Mouse (Mus musculus): ENCODE results near the gene Mras. TPM values are rescaled to one million over a fixed set of nuclear protein-coding genes. Genes with fewer than 3 reads are reported as not detected.

The Mras gene
- polyA plus RNA-seq (2015; fragmentation: Nextera tagmentation; extraction: Ambion mirVana), result 47.5 and 48.3 TPM in 2 replicates

DNA sequence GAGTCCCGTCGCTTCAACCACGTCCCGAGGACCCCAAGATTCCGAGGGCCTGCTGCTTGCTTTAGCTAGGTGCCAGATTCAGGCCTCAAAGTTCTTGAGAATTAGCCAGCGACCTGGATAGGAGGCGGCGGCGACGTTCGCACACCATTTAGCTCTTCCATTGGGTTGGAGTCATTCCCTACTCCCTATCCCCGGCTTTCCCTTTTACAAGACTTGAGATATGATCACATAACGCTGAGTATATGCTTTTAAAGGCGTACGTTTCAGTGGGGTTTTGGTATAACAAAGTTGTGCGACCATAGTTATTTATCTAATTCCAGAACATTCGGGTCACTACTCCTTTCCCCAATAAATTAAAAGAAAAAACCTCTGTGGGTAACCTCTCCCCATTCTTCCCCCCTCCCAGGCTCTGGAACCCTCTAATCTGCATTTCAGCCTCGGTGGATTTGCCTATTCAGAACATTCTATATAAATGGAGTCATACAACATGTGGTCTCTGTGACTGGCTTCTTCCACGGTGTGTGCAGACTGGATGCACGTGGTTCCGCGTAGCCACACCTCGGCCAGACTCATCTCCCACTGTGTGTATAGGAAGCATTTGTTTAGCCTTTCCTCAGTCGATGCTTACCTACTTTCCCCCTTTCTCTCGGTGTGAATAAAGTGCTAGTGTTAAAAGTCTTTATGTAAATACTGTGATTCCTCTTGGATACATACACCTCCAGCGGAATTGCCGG is at the start of gene Mras:
Mras (minus strand) TSS at position 351 of the 734 bp plus-strand sequence.
- WGBS, result 15% methylated on average over 27 of the region's 27 CpGs
- H3K9me3 ChIP-seq (ENCODE audit: control insufficient read depth, low read length), result no peaks in the 10 kb centered on the region
- no peaks in the 10 kb centered on the region for H3K27me3 ChIP-seq (replicated peaks; ENCODE audit: control insufficient read depth, insufficient read depth, low read length)
- no peak for ATAC-seq
- H3K4me3 ChIP-seq (replicated peaks; ENCODE audit: low read length), result peak within 1 kb of the TSS; percentile 92
- peak within 1 kb of the TSS; percentile 96 for H3K9ac ChIP-seq (replicated peaks; ENCODE audit: low read depth, low read length)
- H3K4me1 ChIP-seq (replicated peaks; ENCODE audit: control insufficient read depth, insufficient read depth, low read length), result peaks cover 39% of the 10 kb centered on the region
- H3K36me3 ChIP-seq (ENCODE audit: control insufficient read depth, insufficient read depth), result no peaks in the 10 kb centered on the region
- peak within 1 kb of the TSS; percentile 87 for H3K27ac ChIP-seq (ENCODE audit: low read length)
- peak within 1 kb of the TSS; percentile 94 for H3K4me2 ChIP-seq (ENCODE audit: low read length)

- no peak for ATAC-seq
- Histone ChIP-seq H3K4me3 (replicated peaks; ENCODE audit: low read length) (no peak overlapping the region), H3K4me2 (ENCODE audit: low read length) (no peak overlapping the region), H3K27me3 (replicated peaks; ENCODE audit: control insufficient read depth, insufficient read depth, low read length) (no peaks in the 10 kb centered on the region), H3K4me1 (replicated peaks; ENCODE audit: control insufficient read depth, insufficient read depth, low read length) (peaks cover 10% of the 10 kb centered on the region), H3K36me3 (ENCODE audit: control insufficient read depth, insufficient read depth) (0 out of 2 replicates have a peak, but pooled peaks cover 3% of the 10 kb centered on the region), H3K9ac (replicated peaks; ENCODE audit: low read depth, low read length) (no peak overlapping the region), H3K9me3 (ENCODE audit: control insufficient read depth, low read length) (no peaks in the 10 kb centered on the region), H3K27ac (ENCODE audit: low read length) (no peak overlapping the region)
- 90% methylated on average over 4 of the region's 4 CpGs for WGBS
Observed at GRCm38 (mm10) chr9:99485144-99485543, 48.0 kb upstream of the Mras start.

GRCm38 (mm10) chr9:99484632-99485031 is 47.5 kb upstream of the Mras start:
- Histone ChIP-seq H3K4me2 (ENCODE audit: low read length) (no peak overlapping the region), H3K27me3 (replicated peaks; ENCODE audit: control insufficient read depth, insufficient read depth, low read length) (no peaks in the 10 kb centered on the region), H3K36me3 (ENCODE audit: control insufficient read depth, insufficient read depth) (0 out of 2 replicates have a peak, but pooled peaks cover 3% of the 10 kb centered on the region), H3K4me3 (replicated peaks; ENCODE audit: low read length) (no peak overlapping the region), H3K27ac (ENCODE audit: low read length) (no peak overlapping the region), H3K4me1 (replicated peaks; ENCODE audit: control insufficient read depth, insufficient read depth, low read length) (peaks cover 10% of the 10 kb centered on the region), H3K9ac (replicated peaks; ENCODE audit: low read depth, low read length) (no peak overlapping the region), H3K9me3 (ENCODE audit: control insufficient read depth, low read length) (no peaks in the 10 kb centered on the region)
- ATAC-seq, result no peak

DNA sequence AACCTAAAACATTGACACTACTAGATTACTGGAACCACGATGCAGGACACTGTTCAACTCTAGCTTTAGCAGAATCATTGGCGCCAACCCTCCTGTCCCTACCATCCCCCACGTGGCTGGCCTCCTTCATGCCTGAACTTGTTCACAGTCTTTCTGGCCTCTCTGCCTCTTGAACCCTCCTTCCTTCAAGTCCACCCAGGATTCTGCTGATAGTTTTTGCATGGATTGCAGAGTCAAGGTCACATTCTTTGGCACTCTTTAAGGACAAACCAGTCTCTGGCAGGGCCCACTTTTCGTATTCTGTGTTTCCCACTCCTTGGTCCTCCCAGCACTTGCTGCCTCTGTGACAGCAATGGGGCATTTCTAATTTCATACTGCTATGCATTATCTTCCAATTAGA is 46.0 kb upstream of the Mras start:
- Histone ChIP-seq H3K27ac (ENCODE audit: low read length) (no peak overlapping the region), H3K4me1 (replicated peaks; ENCODE audit: control insufficient read depth, insufficient read depth, low read length) (peaks cover 20% of the 10 kb centered on the region), H3K9me3 (ENCODE audit: control insufficient read depth, low read length) (no peaks in the 10 kb centered on the region), H3K9ac (replicated peaks; ENCODE audit: low read depth, low read length) (no peak overlapping the region), H3K4me3 (replicated peaks; ENCODE audit: low read length) (no peak overlapping the region), H3K36me3 (ENCODE audit: control insufficient read depth, insufficient read depth) (0 out of 2 replicates have a peak, but pooled peaks cover 3% of the 10 kb centered on the region), H3K27me3 (replicated peaks; ENCODE audit: control insufficient read depth, insufficient read depth, low read length) (no peaks in the 10 kb centered on the region), H3K4me2 (ENCODE audit: low read length) (no peak overlapping the region)
- 89% methylated on average over 4 of the region's 4 CpGs for WGBS
- no peak for ATAC-seq

- no peaks in the 10 kb centered on the region for H3K9me3 ChIP-seq (ENCODE audit: control insufficient read depth, low read length)
- 73% methylated on average over 4 of the region's 4 CpGs for WGBS
- no peak overlapping the region for H3K9ac ChIP-seq (replicated peaks; ENCODE audit: low read depth, low read length)
- H3K4me3 ChIP-seq (replicated peaks; ENCODE audit: low read length), result no peak overlapping the region
- H3K4me1 ChIP-seq (replicated peaks; ENCODE audit: control insufficient read depth, insufficient read depth, low read length), result peaks cover 20% of the 10 kb centered on the region
- H3K4me2 ChIP-seq (ENCODE audit: low read length), result no peak overlapping the region
- H3K27me3 ChIP-seq (replicated peaks; ENCODE audit: control insufficient read depth, insufficient read depth, low read length), result no peaks in the 10 kb centered on the region
- ATAC-seq, result peak; percentile 83
- H3K27ac ChIP-seq (ENCODE audit: low read length), result no peak overlapping the region
- H3K36me3 ChIP-seq (ENCODE audit: control insufficient read depth, insufficient read depth), result no peaks in the 10 kb centered on the region
Observed at GRCm38 (mm10) chr9:99480764-99481163, 43.6 kb upstream of the Mras start.

DNA sequence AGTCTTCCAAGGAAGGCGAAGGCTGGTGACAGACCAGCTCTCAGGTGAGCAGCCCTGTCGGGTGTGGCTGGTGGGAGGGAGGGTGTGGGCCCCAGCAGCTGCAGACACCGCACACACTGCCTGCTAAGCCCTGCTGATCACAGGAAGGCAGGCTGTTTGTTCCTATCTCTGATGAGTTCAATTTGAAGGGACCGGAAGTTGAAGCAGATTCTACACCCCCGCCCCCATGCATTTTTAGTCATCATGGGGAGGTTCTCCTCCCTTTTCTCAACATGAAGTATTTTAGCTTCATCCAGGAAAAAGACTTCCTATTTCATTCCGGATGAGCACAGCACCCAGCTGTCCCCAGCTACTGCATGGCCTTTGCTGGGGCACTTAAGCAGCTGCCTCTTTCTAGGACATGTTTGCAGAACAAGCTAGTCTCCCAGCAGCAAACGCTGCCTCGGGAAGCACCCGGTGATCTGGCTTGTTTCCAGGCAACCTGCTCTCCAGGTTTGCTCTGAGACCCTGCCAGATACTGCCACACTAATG is 42.1 kb upstream of the Mras start:
- WGBS, result 62% methylated on average over 9 of the region's 9 CpGs
- Histone ChIP-seq H3K27me3 (replicated peaks; ENCODE audit: control insufficient read depth, insufficient read depth, low read length) (no peaks in the 10 kb centered on the region), H3K9me3 (ENCODE audit: control insufficient read depth, low read length) (no peaks in the 10 kb centered on the region), H3K4me1 (replicated peaks; ENCODE audit: control insufficient read depth, insufficient read depth, low read length) (peaks cover 20% of the 10 kb centered on the region), H3K9ac (replicated peaks; ENCODE audit: low read depth, low read length) (no peak overlapping the region), H3K36me3 (ENCODE audit: control insufficient read depth, insufficient read depth) (no peaks in the 10 kb centered on the region), H3K4me3 (replicated peaks; ENCODE audit: low read length) (no peak overlapping the region), H3K4me2 (ENCODE audit: low read length) (no peak overlapping the region), H3K27ac (ENCODE audit: low read length) (no peak overlapping the region)
- ATAC-seq, result peak; percentile 11; the same call in 1 of the 2 replicates

DNA sequence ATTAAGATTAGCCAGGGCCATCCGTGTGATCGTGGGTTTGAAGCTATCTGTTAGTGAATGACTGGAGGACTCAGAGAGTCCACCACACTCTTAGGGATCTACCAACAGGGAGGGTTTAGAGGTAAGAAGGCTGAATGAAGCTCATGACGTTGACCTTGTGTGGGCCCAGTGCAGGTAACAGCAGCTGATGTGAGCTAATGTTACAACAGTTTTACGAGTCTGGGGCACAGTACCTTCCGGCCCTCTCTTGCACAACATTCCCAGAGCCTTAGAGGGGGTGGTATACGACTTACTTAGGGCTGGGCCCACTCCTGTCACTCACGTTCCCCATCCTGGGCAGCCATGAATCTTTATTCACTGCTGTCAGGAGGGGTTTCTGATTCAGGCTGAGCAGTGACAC is 34.2 kb upstream of the Mras start:
- Histone ChIP-seq H3K4me2 (ENCODE audit: low read length) (no peak overlapping the region), H3K27me3 (replicated peaks; ENCODE audit: control insufficient read depth, insufficient read depth, low read length) (no peaks in the 10 kb centered on the region), H3K4me1 (replicated peaks; ENCODE audit: control insufficient read depth, insufficient read depth, low read length) (no peaks in the 10 kb centered on the region), H3K27ac (ENCODE audit: low read length) (no peak overlapping the region), H3K9me3 (ENCODE audit: control insufficient read depth, low read length) (no peaks in the 10 kb centered on the region), H3K36me3 (ENCODE audit: control insufficient read depth, insufficient read depth) (no peaks in the 10 kb centered on the region), H3K9ac (replicated peaks; ENCODE audit: low read depth, low read length) (no peak overlapping the region), H3K4me3 (replicated peaks; ENCODE audit: low read length) (no peak overlapping the region)
- WGBS, result 89% methylated on average over 7 of the region's 7 CpGs
- ATAC-seq, result no peak

DNA sequence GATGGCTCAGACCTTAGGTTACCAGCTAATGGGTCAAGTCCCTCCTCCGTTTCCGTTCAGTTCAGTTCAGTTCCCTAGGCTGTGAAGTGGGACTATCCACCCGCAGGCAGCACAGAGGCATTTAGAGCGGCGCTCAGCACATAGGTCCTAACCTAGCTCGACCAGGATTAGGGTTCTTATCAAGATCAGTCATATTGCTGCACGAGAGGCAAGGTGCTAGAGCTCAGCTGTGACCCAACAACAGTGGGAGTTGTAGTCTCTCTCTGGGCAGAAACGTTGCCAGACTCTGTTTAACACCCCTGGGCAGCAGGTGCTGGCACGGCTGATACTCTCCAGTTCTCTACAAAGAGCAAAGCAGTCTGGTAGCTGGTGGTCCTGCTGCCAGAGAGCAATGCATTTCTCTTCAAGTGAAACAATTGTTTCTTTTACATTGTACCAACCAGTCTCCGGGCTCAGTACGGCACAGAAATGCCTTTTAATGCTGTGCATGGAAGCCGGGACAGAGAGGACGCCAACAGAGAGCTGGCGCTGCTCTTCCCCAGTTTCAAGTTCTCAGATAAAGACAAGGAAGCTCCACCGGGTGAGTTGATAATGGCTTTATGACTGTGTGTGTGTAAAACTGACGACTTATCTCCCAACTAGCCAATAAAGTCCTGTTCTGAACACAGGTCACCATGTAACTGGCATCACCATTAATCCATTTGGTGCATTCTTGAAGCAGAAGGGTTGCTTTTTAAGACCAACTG is 33.3 kb upstream of the Mras start:
- Histone ChIP-seq H3K4me3 (replicated peaks; ENCODE audit: low read length) (no peak overlapping the region), H3K4me1 (replicated peaks; ENCODE audit: control insufficient read depth, insufficient read depth, low read length) (no peaks in the 10 kb centered on the region), H3K9me3 (ENCODE audit: control insufficient read depth, low read length) (no peaks in the 10 kb centered on the region), H3K4me2 (ENCODE audit: low read length) (no peak overlapping the region), H3K27ac (ENCODE audit: low read length) (no peak overlapping the region), H3K27me3 (replicated peaks; ENCODE audit: control insufficient read depth, insufficient read depth, low read length) (no peaks in the 10 kb centered on the region), H3K9ac (replicated peaks; ENCODE audit: low read depth, low read length) (no peak overlapping the region), H3K36me3 (ENCODE audit: control insufficient read depth, insufficient read depth) (no peaks in the 10 kb centered on the region)
- WGBS, result 63% methylated on average over 16 of the region's 16 CpGs
- peak; percentile 21; the same call in 1 of the 2 replicates for ATAC-seq

DNA sequence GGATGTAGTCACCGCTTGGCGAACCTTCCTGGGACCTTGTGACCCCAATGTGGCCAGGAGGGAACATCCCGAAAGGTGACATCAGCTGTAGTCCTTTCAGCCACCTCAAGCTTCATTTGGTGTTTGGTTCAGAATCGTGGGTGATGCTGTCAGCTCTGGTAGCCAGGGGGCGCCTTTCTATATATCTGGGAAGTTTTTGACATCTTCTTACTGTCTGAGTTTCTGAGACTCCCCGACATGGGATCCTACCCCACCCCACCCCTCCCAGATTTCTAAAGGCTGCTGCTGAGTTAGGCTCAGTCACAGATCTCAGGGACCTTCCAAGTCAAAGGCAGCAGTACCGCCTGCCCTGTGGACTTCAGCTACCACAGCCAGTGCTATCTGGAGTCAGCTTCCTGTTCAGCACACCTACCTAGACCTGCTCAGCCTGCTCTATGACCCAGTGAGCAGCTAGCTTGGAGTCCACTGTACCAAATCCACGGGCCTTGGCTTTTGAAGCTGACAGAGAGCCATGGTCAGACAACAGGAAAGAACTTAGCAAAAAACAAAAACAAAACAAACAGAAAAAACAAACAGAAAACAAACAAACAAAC is 32.6 kb upstream of the Mras start:
- no peak overlapping the region for H3K27ac ChIP-seq (ENCODE audit: low read length)
- H3K9ac ChIP-seq (replicated peaks; ENCODE audit: low read depth, low read length), result no peak overlapping the region
- no peak overlapping the region for H3K4me3 ChIP-seq (replicated peaks; ENCODE audit: low read length)
- no peak for ATAC-seq
- H3K36me3 ChIP-seq (ENCODE audit: control insufficient read depth, insufficient read depth), result no peaks in the 10 kb centered on the region
- H3K4me1 ChIP-seq (replicated peaks; ENCODE audit: control insufficient read depth, insufficient read depth, low read length), result no peaks in the 10 kb centered on the region
- no peaks in the 10 kb centered on the region for H3K27me3 ChIP-seq (replicated peaks; ENCODE audit: control insufficient read depth, insufficient read depth, low read length)
- no peak overlapping the region for H3K4me2 ChIP-seq (ENCODE audit: low read length)
- H3K9me3 ChIP-seq (ENCODE audit: control insufficient read depth, low read length), result no peaks in the 10 kb centered on the region
- WGBS, result 65% methylated on average over 8 of the region's 8 CpGs
